Mouse (Mus musculus): ENCODE results near the gene Rhbdd2. TPM values are rescaled to one million over a fixed set of nuclear protein-coding genes. Genes with fewer than 3 reads are reported as not detected.

Gene Rhbdd2
- polyA plus RNA-seq, 1 experiment from 2014 or later = 17.3 TPM

DNA sequence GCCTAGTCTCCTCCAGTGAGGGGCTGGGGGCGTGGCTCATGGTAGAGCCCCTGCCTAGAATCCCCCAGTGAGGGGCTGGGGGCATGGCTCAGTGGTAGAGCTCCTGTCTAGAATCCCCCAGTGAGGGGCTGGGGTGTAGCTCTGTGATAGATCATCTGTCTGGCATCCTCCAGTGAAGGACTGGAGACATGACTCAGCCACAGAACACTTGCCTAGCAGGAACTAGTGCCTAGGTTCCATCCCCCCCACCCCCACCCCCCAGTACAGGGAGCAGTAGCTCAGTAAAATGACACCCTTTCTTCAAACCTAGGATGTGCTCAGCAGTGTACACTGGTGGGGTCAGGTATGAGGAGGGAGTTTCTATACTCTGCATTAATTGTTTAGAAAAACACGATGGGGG is 38.5 kb downstream of the Rhbdd2 start:
- no peak overlapping the region for H3K27ac ChIP-seq

DNA sequence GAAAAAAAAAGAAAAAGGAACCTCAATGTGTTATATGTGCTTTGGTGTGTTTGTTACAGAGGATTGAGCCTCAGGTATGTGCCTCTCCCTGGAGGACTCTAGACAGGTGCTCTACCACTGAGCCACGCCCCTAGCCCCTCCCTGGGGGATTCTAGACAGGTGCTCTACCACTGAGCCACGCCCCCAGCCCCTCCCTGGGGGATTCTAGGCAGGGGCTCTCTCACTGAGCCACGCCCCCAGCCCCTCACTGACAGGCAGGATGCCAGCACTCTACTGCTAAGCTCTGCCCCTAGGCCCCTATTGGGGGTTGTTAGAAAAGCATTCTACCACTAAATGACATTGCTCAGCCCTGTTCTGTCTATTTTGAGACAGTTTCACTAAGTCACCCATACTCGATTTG is 40.1 kb downstream of the Rhbdd2 start:
- Histone ChIP-seq H3K27ac (no peak overlapping the region), H3K4me1 (peaks cover 29% of the 10 kb centered on the region), H3K36me3 (no peaks in the 10 kb centered on the region), H3K4me2 (no peak overlapping the region), H3K4me3 (no peak overlapping the region), H3K9ac (no peak overlapping the region), H3K27me3 (replicated peaks) (peaks cover 9% of the 10 kb centered on the region; the same call in 1 of the 2 replicates), H3K9me3 (replicated peaks) (no peaks in the 10 kb centered on the region)
- 51% methylated on average over 4 of the region's 4 CpGs for WGBS (ENCODE audit: insufficient replicate concordance)
- ATAC-seq = no peak

More for the DNA sequence above, 38.5 kb downstream of the Rhbdd2 start:
- Histone ChIP-seq H3K36me3 (no peaks in the 10 kb centered on the region), H3K9me3 (replicated peaks) (no peaks in the 10 kb centered on the region), H3K27me3 (replicated peaks) (peaks cover 9% of the 10 kb centered on the region; the same call in 1 of the 2 replicates), H3K9ac (no peak overlapping the region), H3K4me1 (peaks cover 29% of the 10 kb centered on the region), H3K4me3 (no peak overlapping the region), H3K4me2 (no peak overlapping the region)
- 52% methylated on average over 2 of the region's 2 CpGs for WGBS (ENCODE audit: insufficient replicate concordance)
- ATAC-seq = no peak

DNA sequence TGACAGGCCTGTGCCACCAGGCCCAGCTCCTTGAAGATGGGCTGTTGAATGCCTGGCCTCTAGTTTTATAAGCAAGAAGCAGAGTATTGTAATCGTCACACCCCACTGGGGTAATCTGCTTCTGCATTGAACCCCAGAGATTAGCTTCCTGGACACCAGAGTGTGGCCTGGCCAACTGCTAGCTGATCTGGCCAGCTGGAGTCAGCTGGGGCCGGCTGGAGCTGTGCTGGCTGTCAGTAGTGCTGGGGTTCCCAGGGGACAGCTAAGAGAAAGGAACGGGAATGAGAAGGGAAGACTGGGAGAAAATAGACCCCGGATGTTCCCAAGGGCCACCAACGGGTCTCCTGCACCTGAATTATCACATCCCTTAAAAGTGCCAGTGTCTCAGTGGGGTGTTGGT is 40.6 kb downstream of the Rhbdd2 start:
- no peak overlapping the region for H3K4me2 ChIP-seq
- H3K27ac ChIP-seq = no peak overlapping the region
- no peak overlapping the region for H3K4me3 ChIP-seq
- H3K9ac ChIP-seq = no peak overlapping the region
- no peak for ATAC-seq
- no peaks in the 10 kb centered on the region for H3K36me3 ChIP-seq
- peaks cover 9% of the 10 kb centered on the region; the same call in 1 of the 2 replicates for H3K27me3 ChIP-seq (replicated peaks)
- WGBS (ENCODE audit: insufficient replicate concordance) = 59% methylated on average over 5 of the region's 5 CpGs
- H3K4me1 ChIP-seq = peaks cover 29% of the 10 kb centered on the region
- H3K9me3 ChIP-seq (replicated peaks) = no peaks in the 10 kb centered on the region

DNA sequence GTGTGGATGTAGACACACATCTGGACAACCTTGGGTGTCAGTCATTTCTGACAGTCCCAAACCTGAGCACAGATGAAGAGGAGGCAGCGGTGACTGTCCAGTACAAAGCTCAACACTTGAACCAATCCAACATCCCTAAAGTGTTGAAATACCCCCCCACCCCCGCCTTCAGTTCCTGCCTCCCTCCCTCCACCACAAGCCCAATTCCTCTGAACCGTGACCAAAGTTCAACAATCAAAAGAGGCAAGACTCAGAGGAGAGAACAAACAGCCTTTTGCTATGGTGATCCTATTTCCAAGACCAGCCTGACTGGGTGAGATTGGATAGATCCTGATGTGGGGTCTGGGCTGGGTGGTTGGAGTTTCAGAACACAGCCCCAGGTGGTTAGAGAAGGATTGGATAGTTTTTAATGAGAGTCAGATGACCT is 41.9 kb downstream of the Rhbdd2 start:
- H3K27me3 ChIP-seq (replicated peaks) = peaks cover 9% of the 10 kb centered on the region; the same call in 1 of the 2 replicates
- H3K27ac ChIP-seq = no peak overlapping the region
- H3K4me2 ChIP-seq = peak overlapping the region; percentile 16; the same call in 1 of the 2 replicates
- 31% methylated on average over 3 of the region's 3 CpGs for WGBS (ENCODE audit: insufficient replicate concordance)
- H3K9ac ChIP-seq = no peak overlapping the region
- H3K36me3 ChIP-seq = no peaks in the 10 kb centered on the region
- no peak overlapping the region for H3K4me3 ChIP-seq
- H3K4me1 ChIP-seq = peaks cover 28% of the 10 kb centered on the region
- H3K9me3 ChIP-seq (replicated peaks) = no peaks in the 10 kb centered on the region
- no peak for ATAC-seq

DNA sequence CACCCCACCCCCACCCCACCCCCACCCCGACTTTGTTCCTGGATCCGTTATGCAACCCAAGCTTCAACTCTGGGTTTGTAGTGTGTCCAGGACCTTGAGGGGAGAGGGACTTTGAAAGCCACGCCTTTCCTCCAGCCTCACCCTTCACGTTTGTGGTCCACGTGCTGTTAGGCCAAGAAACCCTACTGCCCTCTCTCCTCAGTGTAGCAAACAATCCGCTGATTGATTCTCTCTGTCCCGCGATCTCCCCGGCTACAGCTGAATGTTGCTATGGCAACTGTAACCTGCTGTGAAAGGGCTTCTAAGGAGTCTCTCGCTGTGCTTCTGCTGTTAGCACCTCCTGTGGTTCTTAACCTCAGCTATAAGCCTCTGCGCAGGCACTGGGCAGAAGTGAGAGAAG is 42.4 kb downstream of the Rhbdd2 start:
- Histone ChIP-seq H3K4me3 (no peak overlapping the region), H3K4me2 (peak overlapping the region; percentile 16), H3K9me3 (replicated peaks) (no peaks in the 10 kb centered on the region), H3K4me1 (peaks cover 24% of the 10 kb centered on the region), H3K9ac (no peak overlapping the region), H3K27ac (no peak overlapping the region), H3K27me3 (replicated peaks) (peaks cover 9% of the 10 kb centered on the region; the same call in 1 of the 2 replicates), H3K36me3 (no peaks in the 10 kb centered on the region)
- WGBS (ENCODE audit: insufficient replicate concordance) = 7% methylated on average over 11 of the region's 11 CpGs
- peak; percentile 55; the same call in 1 of the 2 replicates for ATAC-seq

DNA sequence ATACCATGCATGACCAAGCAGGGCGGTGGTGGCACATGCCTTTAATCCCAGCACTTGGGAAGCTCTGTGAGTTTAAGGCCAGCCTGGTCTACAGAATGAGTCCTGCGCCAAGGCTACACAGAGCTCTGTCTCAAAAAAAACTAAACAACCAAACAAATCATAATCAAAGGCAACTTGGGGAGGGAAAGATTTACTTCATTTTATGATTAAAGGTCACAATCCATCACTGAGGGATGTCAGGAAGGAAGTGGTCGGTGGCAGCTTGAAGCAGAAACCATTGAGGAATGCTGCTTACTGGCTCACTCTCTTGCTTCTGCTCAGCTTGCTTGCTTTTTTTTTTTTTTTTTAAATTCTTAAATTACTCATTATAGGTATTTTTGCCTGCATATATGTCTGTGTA is 44.3 kb downstream of the Rhbdd2 start:
- H3K9me3 ChIP-seq (replicated peaks) = no peaks in the 10 kb centered on the region
- no peak overlapping the region for H3K4me3 ChIP-seq
- H3K4me1 ChIP-seq = peaks cover 20% of the 10 kb centered on the region; the same call in 1 of the 2 replicates
- WGBS (ENCODE audit: insufficient replicate concordance) = 54% methylated on average over 3 of the region's 3 CpGs
- H3K9ac ChIP-seq = no peak overlapping the region
- peaks cover 9% of the 10 kb centered on the region; the same call in 1 of the 2 replicates for H3K27me3 ChIP-seq (replicated peaks)
- H3K27ac ChIP-seq = no peak overlapping the region
- ATAC-seq = no peak
- no peaks in the 10 kb centered on the region for H3K36me3 ChIP-seq
- no peak overlapping the region for H3K4me2 ChIP-seq

DNA sequence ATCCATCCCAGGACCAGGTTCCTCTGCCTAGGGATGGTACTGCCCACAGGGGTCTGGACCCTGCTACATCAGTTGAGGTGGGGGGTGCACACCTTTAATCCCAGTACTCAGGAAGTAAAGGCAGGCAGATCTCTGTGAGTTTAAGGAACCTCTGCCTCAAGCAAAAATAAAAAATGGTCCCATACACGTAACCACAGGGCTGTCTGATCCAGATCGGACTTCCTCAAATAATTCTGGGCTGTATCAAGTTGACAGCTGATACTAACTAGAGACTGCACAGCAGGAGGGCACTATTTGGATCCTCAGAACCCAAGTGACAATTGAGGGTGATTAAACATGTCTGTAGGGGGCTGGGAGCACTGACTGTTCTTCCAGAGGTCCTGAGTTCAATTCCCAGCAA is 44.8 kb downstream of the Rhbdd2 start:
- Histone ChIP-seq H3K27me3 (replicated peaks) (peaks cover 9% of the 10 kb centered on the region; the same call in 1 of the 2 replicates), H3K9me3 (replicated peaks) (no peaks in the 10 kb centered on the region), H3K4me2 (no peak overlapping the region), H3K4me1 (peaks cover 20% of the 10 kb centered on the region; the same call in 1 of the 2 replicates), H3K27ac (no peak overlapping the region), H3K4me3 (no peak overlapping the region), H3K9ac (no peak overlapping the region), H3K36me3 (no peaks in the 10 kb centered on the region)
- 20% methylated on average over 2 of the region's 2 CpGs for WGBS (ENCODE audit: insufficient replicate concordance)
- ATAC-seq = no peak

DNA sequence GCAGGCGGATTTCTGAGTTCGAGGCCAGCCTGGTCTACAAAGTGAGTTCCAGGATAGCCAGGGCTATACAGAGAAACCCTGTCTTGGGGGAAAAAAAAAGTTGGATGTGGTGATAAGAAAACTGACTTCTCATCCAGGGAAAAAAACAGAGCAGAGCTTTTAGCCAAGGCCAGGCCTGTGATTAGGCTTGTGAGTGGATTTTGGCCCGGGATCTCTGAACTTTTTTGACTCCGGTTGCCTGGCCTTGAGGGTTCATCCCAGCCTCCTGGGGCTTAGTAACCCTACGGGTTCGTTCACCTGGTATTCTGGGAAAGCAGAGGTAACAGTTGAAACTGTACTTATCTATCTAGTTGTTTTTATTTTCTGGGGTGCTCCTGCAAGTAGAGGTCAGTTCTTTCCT is 46.1 kb downstream of the Rhbdd2 start:
- Histone ChIP-seq H3K36me3 (no peaks in the 10 kb centered on the region), H3K27me3 (replicated peaks) (peaks cover 9% of the 10 kb centered on the region; the same call in 1 of the 2 replicates), H3K9ac (no peak overlapping the region), H3K4me3 (no peak overlapping the region), H3K4me2 (no peak overlapping the region), H3K4me1 (peaks cover 20% of the 10 kb centered on the region; the same call in 1 of the 2 replicates), H3K27ac (no peak overlapping the region), H3K9me3 (replicated peaks) (no peaks in the 10 kb centered on the region)
- 76% methylated on average over 6 of the region's 6 CpGs for WGBS (ENCODE audit: insufficient replicate concordance)
- no peak for ATAC-seq

DNA sequence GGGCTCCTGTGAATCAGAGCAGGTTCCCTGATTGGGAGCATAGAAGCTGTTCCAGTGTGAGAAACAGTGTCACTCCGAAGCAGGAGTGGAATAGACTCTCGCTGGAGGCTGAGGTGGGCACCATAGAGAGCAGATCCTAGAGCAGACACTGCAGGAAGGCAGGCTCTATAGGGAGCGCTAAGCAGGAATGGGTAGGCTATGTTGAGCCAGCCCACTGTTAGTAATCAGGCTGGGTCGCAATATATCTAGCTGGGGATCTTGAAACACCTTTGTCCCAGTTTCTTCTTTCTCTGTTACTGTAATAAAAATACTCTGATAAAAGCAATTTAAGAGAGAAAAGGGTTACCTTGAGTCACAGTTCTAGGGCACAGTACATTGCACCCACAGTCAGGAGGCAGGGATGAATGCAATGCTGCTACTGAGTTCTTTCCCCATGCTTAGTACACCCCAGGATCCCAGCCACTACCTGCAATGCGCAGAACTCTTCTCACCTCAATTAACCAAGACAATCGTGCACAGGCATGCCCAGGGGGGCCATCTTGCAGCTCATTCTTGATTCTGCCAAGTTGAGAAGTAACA is 48.6 kb downstream of the Rhbdd2 start:
- ATAC-seq = no peak
- no peak overlapping the region for H3K9ac ChIP-seq
- H3K4me1 ChIP-seq = peaks cover 1% of the 10 kb centered on the region; the same call in 1 of the 2 replicates
- H3K27me3 ChIP-seq (replicated peaks) = no peaks in the 10 kb centered on the region
- no peak overlapping the region for H3K27ac ChIP-seq
- H3K4me2 ChIP-seq = no peak overlapping the region
- 73% methylated on average over 6 of the region's 6 CpGs for WGBS (ENCODE audit: insufficient replicate concordance)
- no peaks in the 10 kb centered on the region for H3K36me3 ChIP-seq
- no peak overlapping the region for H3K4me3 ChIP-seq
- no peaks in the 10 kb centered on the region for H3K9me3 ChIP-seq (replicated peaks)

DNA sequence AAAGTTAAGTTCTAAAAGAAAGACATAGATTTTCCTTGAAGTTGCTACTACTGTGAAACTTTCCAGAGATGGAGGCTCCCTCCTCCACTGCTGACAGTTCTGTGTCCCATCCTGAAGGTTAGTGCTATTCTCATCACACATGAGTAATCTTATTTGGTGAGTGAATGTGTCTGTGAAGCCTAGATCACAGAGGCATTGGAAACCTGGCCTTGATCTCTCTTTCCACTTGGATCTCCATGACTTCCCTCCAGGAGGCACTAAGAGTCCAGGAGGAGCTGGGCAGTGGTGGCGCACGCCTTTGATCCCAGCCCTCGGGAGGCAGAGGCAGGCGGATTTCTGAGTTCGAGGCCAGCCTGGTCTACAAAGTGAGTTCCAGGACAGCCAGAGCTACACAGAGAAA is 49.6 kb downstream of the Rhbdd2 start:
- Histone ChIP-seq H3K4me1 (peaks cover 7% of the 10 kb centered on the region), H3K9me3 (replicated peaks) (no peaks in the 10 kb centered on the region), H3K36me3 (no peaks in the 10 kb centered on the region), H3K9ac (no peak overlapping the region), H3K27ac (no peak overlapping the region), H3K4me2 (no peak overlapping the region), H3K27me3 (replicated peaks) (no peaks in the 10 kb centered on the region), H3K4me3 (no peak overlapping the region)
- ATAC-seq = no peak
- WGBS (ENCODE audit: insufficient replicate concordance) = 79% methylated on average over 5 of the region's 5 CpGs

DNA sequence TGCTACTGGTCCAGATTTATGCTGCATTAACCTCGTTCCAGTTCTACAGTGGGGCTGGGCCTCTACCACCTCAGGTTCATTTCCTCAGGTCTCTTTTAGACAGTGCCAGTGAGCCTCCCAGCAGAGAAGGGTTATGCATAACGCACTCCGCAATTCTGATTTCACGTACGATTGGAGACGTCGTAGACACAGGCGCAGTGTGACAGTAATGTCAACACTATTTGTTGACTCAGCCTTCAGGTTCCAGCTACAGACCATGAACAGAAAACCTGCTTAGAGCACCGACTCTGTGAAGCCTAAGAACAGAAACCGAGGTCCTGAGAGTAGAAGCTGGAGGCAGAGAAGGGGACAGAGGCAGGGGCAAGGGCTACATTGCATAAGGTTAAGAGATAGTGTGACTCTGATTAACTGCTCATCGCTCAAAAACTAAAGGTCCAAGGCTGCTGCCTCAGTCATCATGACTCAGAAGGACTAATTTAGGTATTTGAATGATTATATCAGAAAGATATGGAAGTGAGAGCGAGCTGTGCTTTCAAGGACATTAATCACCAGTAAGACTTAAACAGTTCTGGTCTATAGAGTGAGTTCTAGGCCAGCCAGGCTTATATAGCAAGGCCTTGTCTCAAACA is 50.6 kb downstream of the Rhbdd2 start:
- 71% methylated on average over 12 of the region's 12 CpGs for WGBS (ENCODE audit: insufficient replicate concordance)
- no peak for ATAC-seq
- H3K4me3 ChIP-seq = no peak overlapping the region

DNA sequence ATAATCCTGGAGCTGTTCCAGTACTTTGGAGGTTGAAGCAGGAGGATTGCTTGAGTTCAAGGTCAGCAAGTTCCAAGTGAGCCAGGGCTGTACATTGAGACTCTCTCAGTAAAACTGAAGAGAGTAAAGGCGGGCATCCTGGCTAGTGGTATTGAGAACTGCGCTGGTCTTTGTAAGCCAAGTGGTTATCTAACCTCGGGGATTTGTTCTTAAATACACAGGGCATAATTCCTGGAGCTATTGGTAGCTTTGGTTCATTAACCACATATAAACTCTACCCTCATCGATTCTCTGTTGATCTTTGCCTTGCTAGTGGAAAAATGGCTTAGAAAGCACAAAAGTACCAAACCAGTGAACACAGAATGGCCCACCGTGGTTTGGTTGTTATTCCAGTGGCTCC is 58.0 kb downstream of the Rhbdd2 start:
- Histone ChIP-seq H3K36me3 (no peaks in the 10 kb centered on the region; the same call in 1 of the 2 replicates), H3K27ac (no peak overlapping the region), H3K4me3 (peak overlapping the region; percentile 71; the same call in 1 of the 2 replicates), H3K4me1 (peaks cover 57% of the 10 kb centered on the region), H3K27me3 (replicated peaks) (no peaks in the 10 kb centered on the region), H3K4me2 (peak overlapping the region; percentile 97), H3K9ac (peak overlapping the region; percentile 79; the same call in 1 of the 2 replicates), H3K9me3 (replicated peaks) (no peaks in the 10 kb centered on the region)
- ATAC-seq = no peak
- 71% methylated on average over 5 of the region's 5 CpGs for whole genome bisulfite sequencing (ENCODE audit: insufficient replicate concordance)

More for the DNA sequence above, 50.6 kb downstream of the Rhbdd2 start:
- no peaks in the 10 kb centered on the region for H3K36me3 ChIP-seq
- H3K27me3 ChIP-seq (replicated peaks) = no peaks in the 10 kb centered on the region
- no peak overlapping the region for H3K9ac ChIP-seq
- H3K4me2 ChIP-seq = no peak overlapping the region
- H3K9me3 ChIP-seq (replicated peaks) = no peaks in the 10 kb centered on the region
- H3K4me1 ChIP-seq = peaks cover 11% of the 10 kb centered on the region
- no peak overlapping the region for H3K27ac ChIP-seq
